Mouse (Mus musculus) telencephalon, adult 2 months (tissue): ENCODE data around the gene Olfr48.

ENCODE experiments used
- DNase-seq: peaks from one replicate; pipeline ENCODE4 v3.0.0-alpha.2; 2011; ENCODE audit warnings: low read depth, low spot score

The Olfr48 gene

GRCm38 (mm10) chr2:89848105-89848504, at the start of gene Olfr48:
Olfr48 (minus strand) TSS chr2:89848205.
- no peak for DNase-seq

DNA sequence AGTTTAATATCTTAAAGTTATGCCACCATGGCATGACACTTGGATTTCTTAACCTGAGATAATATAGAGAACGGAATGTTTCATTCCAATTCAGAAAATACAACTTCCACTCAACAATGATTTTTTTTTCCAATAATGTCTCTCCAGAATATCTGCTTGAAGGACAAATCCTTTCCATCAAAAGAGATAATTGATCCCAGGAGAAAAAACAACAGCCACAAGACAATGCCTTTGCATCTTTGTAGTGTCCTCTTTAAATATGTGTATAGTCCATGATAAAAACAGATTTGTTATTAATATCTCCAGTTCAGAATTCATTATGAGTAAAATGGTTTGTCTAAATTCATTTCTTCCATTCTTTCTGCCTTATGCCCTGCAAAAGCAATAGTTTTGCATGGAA, 30.1 kb upstream of the Olfr48 start, which contains the start of gene Olfr1257:
Gene Olfr1257 (plus strand): TSS at position 301 of the 400 bp plus-strand sequence.
- DNase-seq: no peak

DNA sequence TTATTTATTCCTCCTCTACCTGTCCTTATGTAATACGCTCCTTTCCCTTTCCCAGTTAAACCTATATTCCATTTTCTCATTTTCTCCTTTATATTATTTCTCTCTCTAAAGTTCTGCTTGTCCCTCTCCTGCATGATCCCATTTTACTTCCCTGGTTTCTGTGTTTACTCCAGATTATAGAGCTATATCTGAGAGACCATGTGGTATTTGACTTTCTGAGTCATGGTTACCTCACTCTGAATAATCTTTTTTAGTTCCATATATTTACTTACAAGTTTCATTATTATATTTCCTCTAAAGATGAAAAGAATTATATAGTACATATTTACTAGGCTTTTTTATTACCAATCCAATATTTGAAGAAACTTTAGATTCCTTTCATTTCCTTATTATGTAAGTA, 1.2 kb upstream of the Olfr48 start:
- DNase-seq: no peak

DNA sequence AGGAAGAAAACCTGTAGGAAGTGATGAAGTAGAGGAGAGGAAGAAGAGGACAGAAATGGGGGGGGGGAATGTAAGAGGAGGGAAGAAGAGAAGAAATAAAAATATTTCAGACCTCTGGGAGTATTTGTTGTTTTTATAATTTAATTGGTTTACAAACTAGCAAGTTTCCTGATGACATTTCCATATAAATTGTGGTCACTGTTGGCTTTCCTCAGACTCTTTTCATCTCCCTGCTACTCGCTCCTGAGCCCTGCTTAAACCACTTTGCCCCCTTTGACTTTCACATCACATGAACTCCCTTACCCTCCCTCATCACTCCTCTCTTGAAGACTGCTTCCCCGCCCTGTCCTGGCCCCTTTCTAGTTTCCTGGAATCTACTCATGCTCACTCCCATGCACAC, 6.5 kb downstream of the Olfr48 start, which contains the start of gene Olfr1256:
Gene Olfr1256 (minus strand): TSS at position 101 of the 400 bp plus-strand sequence.
- no peak for DNase-seq

DNA sequence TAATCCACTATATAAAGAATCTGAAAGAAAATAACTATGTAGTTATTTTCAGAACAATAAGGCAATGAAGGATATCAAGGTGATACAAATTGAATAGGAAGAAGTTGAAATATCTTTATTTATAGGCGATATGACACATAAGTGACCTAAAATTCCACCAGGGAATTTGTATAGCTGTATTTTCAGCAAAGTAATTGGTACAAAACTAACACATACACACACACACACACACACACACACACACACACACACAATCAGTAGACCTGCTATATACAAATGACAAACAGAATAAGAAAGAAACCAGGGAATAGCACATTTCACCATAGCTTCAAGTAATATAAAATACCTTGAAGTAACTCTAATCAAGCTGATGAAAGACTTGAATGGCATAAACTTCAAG, 27.8 kb downstream of the Olfr48 start:
- no peak for DNase-seq

DNA sequence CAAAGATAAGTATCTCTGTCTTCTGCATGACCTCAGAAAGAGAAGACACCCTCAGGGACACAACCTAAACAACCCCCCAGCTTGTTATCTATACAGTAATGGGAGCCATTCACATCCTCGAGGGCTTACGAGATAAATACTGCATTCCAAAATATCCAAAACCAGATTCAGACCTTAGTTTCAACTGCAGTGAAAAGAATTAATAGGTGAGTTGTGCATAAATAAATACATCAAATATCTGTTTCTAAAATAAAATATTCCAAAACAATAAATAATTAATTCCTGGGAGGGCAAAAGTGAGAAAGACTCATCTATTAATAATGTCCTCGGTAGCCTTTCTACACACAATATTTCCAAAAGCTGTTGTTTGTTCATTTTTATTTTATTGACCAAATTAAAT, 36.3 kb downstream of the Olfr48 start, which contains the start of gene Olfr1255:
Gene Olfr1255 (plus strand): TSS at position 301 of the 400 bp plus-strand sequence.
- no peak for DNase-seq

GRCm38 (mm10) chr2:89810751-89811150, 37.3 kb downstream of the Olfr48 start:
- DNase-seq: no peak

- no peak for DNase-seq
These were observed 48.4 kb downstream of the Olfr48 start for GRCm38 (mm10) chr2:89799583-89799982.

- no peak for DNase-seq
These were observed 54.5 kb downstream of the Olfr48 start, which contains the start of gene Olfr1254 for GRCm38 (mm10) chr2:89793519-89793918. Olfr1254 (minus strand) TSS chr2:89793619.
